Mouse (Mus musculus): Measurements from ENCODE around the gene Uevld. TPM values are rescaled to one million over a fixed set of nuclear protein-coding genes. Genes with fewer than 3 reads are reported as not detected.
"Not testable (repeated sequence)": the region's sequence is repeated elsewhere in the genome, so short reads cannot be mapped to it uniquely, and the experiment has no call there.

Uevld gene
- polyA plus RNA-seq, 1 experiment from 2014 or later = 13.0 TPM

- no peaks in the 10 kb centered on the region for H3K27me3 ChIP-seq
- ATAC-seq (ENCODE audit: insufficient number of reproducible peaks, insufficient read depth, low FRiP score, low TSS enrichment) = no peak
- H3K36me3 ChIP-seq = peaks cover 33% of the 10 kb centered on the region
- WGBS = 90% methylated on average over 3 of the region's 3 CpGs
- H3K9me3 ChIP-seq = no peaks in the 10 kb centered on the region
- H3K9ac ChIP-seq = no peak overlapping the region
- peaks cover 15% of the 10 kb centered on the region for H3K4me1 ChIP-seq
- H3K4me3 ChIP-seq = no peak overlapping the region
- H3K27ac ChIP-seq = no peak overlapping the region
- H3K4me2 ChIP-seq (replicated peaks) = no peak overlapping the region
Observed at GRCm38 (mm10) chr7:46916376-46916775, 42.0 kb downstream of the Uevld start.

- Histone ChIP-seq H3K9me3 (no peaks in the 10 kb centered on the region), H3K36me3 (peaks cover 67% of the 10 kb centered on the region), H3K9ac (no peak overlapping the region), H3K4me3 (no peak overlapping the region), H3K27ac (no peak overlapping the region), H3K4me1 (no peaks in the 10 kb centered on the region), H3K4me2 (replicated peaks) (no peak overlapping the region), H3K27me3 (no peaks in the 10 kb centered on the region)
- 97% methylated on average over 3 of the region's 3 CpGs for WGBS
- no peak for ATAC-seq (ENCODE audit: insufficient number of reproducible peaks, insufficient read depth, low FRiP score, low TSS enrichment)
Observed at GRCm38 (mm10) chr7:46911250-46911649, 47.1 kb downstream of the Uevld start.

GRCm38 (mm10) chr7:46899343-46899742 is 59.0 kb downstream of the Uevld start:
- H3K4me3 ChIP-seq = no peak overlapping the region
- 95% methylated on average over 3 of the region's 3 CpGs for WGBS
- H3K9ac ChIP-seq = no peak overlapping the region
- H3K36me3 ChIP-seq = peaks cover 71% of the 10 kb centered on the region
- H3K27ac ChIP-seq = no peak overlapping the region
- H3K4me1 ChIP-seq = no peaks in the 10 kb centered on the region
- no peak for ATAC-seq (ENCODE audit: insufficient number of reproducible peaks, insufficient read depth, low FRiP score, low TSS enrichment)
- no peaks in the 10 kb centered on the region for H3K27me3 ChIP-seq
- H3K9me3 ChIP-seq = no peaks in the 10 kb centered on the region
- H3K4me2 ChIP-seq (replicated peaks) = no peak overlapping the region

GRCm38 (mm10) chr7:46895511-46895910 is 62.8 kb downstream of the Uevld start:
- Histone ChIP-seq H3K4me1 (no peaks in the 10 kb centered on the region), H3K27ac (no peak overlapping the region), H3K27me3 (no peaks in the 10 kb centered on the region), H3K9ac (no peak overlapping the region), H3K4me2 (replicated peaks) (no peak overlapping the region), H3K9me3 (no peaks in the 10 kb centered on the region), H3K36me3 (peaks cover 75% of the 10 kb centered on the region), H3K4me3 (no peak overlapping the region)
- WGBS = 92% methylated on average over 3 of the region's 3 CpGs
- ATAC-seq (ENCODE audit: insufficient number of reproducible peaks, insufficient read depth, low FRiP score, low TSS enrichment) = no peak

- ATAC-seq (ENCODE audit: insufficient number of reproducible peaks, insufficient read depth, low FRiP score, low TSS enrichment) = no peak
- H3K4me3 ChIP-seq = no peak overlapping the region
- H3K4me2 ChIP-seq (replicated peaks) = no peak overlapping the region
- no peak overlapping the region for H3K9ac ChIP-seq
- no peaks in the 10 kb centered on the region for H3K27me3 ChIP-seq
- no peak overlapping the region for H3K27ac ChIP-seq
- peaks cover 40% of the 10 kb centered on the region for H3K36me3 ChIP-seq
- 83% methylated on average over 3 of the region's 3 CpGs for whole genome bisulfite sequencing
- H3K4me1 ChIP-seq = no peaks in the 10 kb centered on the region
- H3K9me3 ChIP-seq = no peaks in the 10 kb centered on the region
Observed at GRCm38 (mm10) chr7:46883304-46883703, 75.0 kb downstream of the Uevld start.

GRCm38 (mm10) chr7:46881941-46882340 is 76.4 kb downstream of the Uevld start:
- peaks cover 26% of the 10 kb centered on the region for H3K36me3 ChIP-seq
- H3K4me1 ChIP-seq; H3K4me2 ChIP-seq (replicated peaks); ATAC-seq (ENCODE audit: insufficient number of reproducible peaks, insufficient read depth, low FRiP score, low TSS enrichment); H3K27me3 ChIP-seq; H3K4me3 ChIP-seq; H3K9ac ChIP-seq; H3K9me3 ChIP-seq; H3K27ac ChIP-seq: not testable (repeated sequence)
- 87% methylated on average over 7 of the region's 8 CpGs for WGBS

- WGBS = 96% methylated on average over 2 of the region's 2 CpGs
- Histone ChIP-seq H3K9me3 (no peaks in the 10 kb centered on the region), H3K27ac (no peak overlapping the region), H3K4me3 (no peak overlapping the region), H3K36me3 (peaks cover 17% of the 10 kb centered on the region), H3K4me1 (no peaks in the 10 kb centered on the region), H3K9ac (no peak overlapping the region), H3K27me3 (no peaks in the 10 kb centered on the region), H3K4me2 (replicated peaks) (no peak overlapping the region)
- no peak for ATAC-seq (ENCODE audit: insufficient number of reproducible peaks, insufficient read depth, low FRiP score, low TSS enrichment)
Observed at GRCm38 (mm10) chr7:46880992-46881391, 77.3 kb downstream of the Uevld start.

- H3K9ac ChIP-seq = no peak overlapping the region
- H3K4me3 ChIP-seq = no peak overlapping the region
- no peaks in the 10 kb centered on the region for H3K27me3 ChIP-seq
- no peak overlapping the region for H3K27ac ChIP-seq
- no peak for ATAC-seq (ENCODE audit: insufficient number of reproducible peaks, insufficient read depth, low FRiP score, low TSS enrichment)
- no peak overlapping the region for H3K4me2 ChIP-seq (replicated peaks)
- no peaks in the 10 kb centered on the region for H3K4me1 ChIP-seq
- H3K36me3 ChIP-seq = peaks cover 6% of the 10 kb centered on the region
- WGBS = 93% methylated on average over 5 of the region's 5 CpGs
- H3K9me3 ChIP-seq = no peaks in the 10 kb centered on the region
Observed at GRCm38 (mm10) chr7:46879851-46880250, 78.5 kb downstream of the Uevld start.

- no peak overlapping the region for H3K9ac ChIP-seq
- H3K4me1 ChIP-seq = no peaks in the 10 kb centered on the region
- 84% methylated on average over 6 of the region's 6 CpGs for whole genome bisulfite sequencing
- no peaks in the 10 kb centered on the region for H3K27me3 ChIP-seq
- H3K4me2 ChIP-seq (replicated peaks) = no peak overlapping the region
- no peak overlapping the region for H3K4me3 ChIP-seq
- no peaks in the 10 kb centered on the region for H3K36me3 ChIP-seq
- ATAC-seq (ENCODE audit: insufficient number of reproducible peaks, insufficient read depth, low FRiP score, low TSS enrichment) = no peak
- no peaks in the 10 kb centered on the region for H3K9me3 ChIP-seq
- no peak overlapping the region for H3K27ac ChIP-seq
Observed at GRCm38 (mm10) chr7:46877255-46877654, 81.1 kb downstream of the Uevld start.

- Histone ChIP-seq H3K36me3 (no peaks in the 10 kb centered on the region), H3K4me2 (replicated peaks) (no peak overlapping the region), H3K4me1 (no peaks in the 10 kb centered on the region), H3K9ac (no peak overlapping the region), H3K27ac (no peak overlapping the region), H3K27me3 (no peaks in the 10 kb centered on the region), H3K9me3 (no peaks in the 10 kb centered on the region), H3K4me3 (no peak overlapping the region)
- ATAC-seq (ENCODE audit: insufficient number of reproducible peaks, insufficient read depth, low FRiP score, low TSS enrichment) = no peak
- 67% methylated on average over 4 of the region's 4 CpGs for WGBS
Observed at GRCm38 (mm10) chr7:46876841-46877240, 81.5 kb downstream of the Uevld start.

Other genes with a start within 250 kb of the Uevld start
- gene Saal1, start 247.8 kb downstream of the Uevld start, polyA plus RNA-seq (2016; fragmentation: Nextera tagmentation; extraction: Ambion mirVana) = 37.3 and 39.2 TPM in 2 replicates
- 0.17 TPM in 1 of 2 replicates, not detected in the other for gene Saa3, start 242.8 kb downstream of the Uevld start, polyA plus RNA-seq (2016; fragmentation: Nextera tagmentation; extraction: Ambion mirVana)
- not detected in 2 replicates for gene Saa4, start 225.9 kb downstream of the Uevld start, polyA plus RNA-seq (2016; fragmentation: Nextera tagmentation; extraction: Ambion mirVana)
- 0.69 and 1.1 TPM in 2 replicates for gene Saa1, start 215.5 kb downstream of the Uevld start, polyA plus RNA-seq (2016; fragmentation: Nextera tagmentation; extraction: Ambion mirVana)
- gene Saa2, start 206.7 kb downstream of the Uevld start, polyA plus RNA-seq (2016; fragmentation: Nextera tagmentation; extraction: Ambion mirVana) = not detected in 2 replicates
- 26.9 and 29.5 TPM in 2 replicates for gene Hps5, start 162.5 kb downstream of the Uevld start, polyA plus RNA-seq (2016; fragmentation: Nextera tagmentation; extraction: Ambion mirVana)
- 50.4 and 54.0 TPM in 2 replicates for gene Gtf2h1, start 162.4 kb downstream of the Uevld start, polyA plus RNA-seq (2016; fragmentation: Nextera tagmentation; extraction: Ambion mirVana)
- gene Ldha, start 117.1 kb downstream of the Uevld start, polyA plus RNA-seq (2016; fragmentation: Nextera tagmentation; extraction: Ambion mirVana) = 1,101 and 1,118 TPM in 2 replicates
- not detected in 2 replicates for gene Ldhc, start 97.3 kb downstream of the Uevld start, polyA plus RNA-seq (2016; fragmentation: Nextera tagmentation; extraction: Ambion mirVana)
- 210 and 232 TPM in 2 replicates for gene Tsg101, start 38.6 kb downstream of the Uevld start, polyA plus RNA-seq (2016; fragmentation: Nextera tagmentation; extraction: Ambion mirVana)
- gene Gm9999, start 25.1 kb upstream of the Uevld start, polyA plus RNA-seq (2016; fragmentation: Nextera tagmentation; extraction: Ambion mirVana) = not detected in 2 replicates
- gene Spty2d1, start 49.9 kb upstream of the Uevld start, polyA plus RNA-seq (2016; fragmentation: Nextera tagmentation; extraction: Ambion mirVana) = 16.6 and 18.1 TPM in 2 replicates
- 21.3 and 23.2 TPM in 2 replicates for gene Tmem86a, start 92.1 kb upstream of the Uevld start, polyA plus RNA-seq (2016; fragmentation: Nextera tagmentation; extraction: Ambion mirVana)
- 2.3 and 4.4 TPM in 2 replicates for gene Ptpn5, start 175.2 kb upstream of the Uevld start, polyA plus RNA-seq (2016; fragmentation: Nextera tagmentation; extraction: Ambion mirVana)
- not detected in 2 replicates for gene Mrgpra6, start 246.4 kb upstream of the Uevld start, polyA plus RNA-seq (2016; fragmentation: Nextera tagmentation; extraction: Ambion mirVana)

Data from embryonic facial prominence, embryonic 12.5 days (tissue).